Mouse (Mus musculus) thymus, adult 2 months (tissue): Measurements from ENCODE around the gene Ubash3a. TPM values are rescaled to one million over a fixed set of nuclear protein-coding genes. Genes with fewer than 3 reads are reported as not detected.

Source experiments
- DNase-seq: peaks from one replicate; pipeline ENCODE4 v3.0.0; 2021
- H3K27ac ChIP-seq: fragments of 200-500 bp; 2 replicates; pipeline ENCODE4 v1.5.1; 2012; ENCODE audit warnings: low read length, control low read depth; ENCODE audit not compliant: control insufficient read depth, insufficient read depth
- H3K27me3 ChIP-seq: fragments of 200-500 bp; 2 replicates; pipeline ENCODE4 v1.6.1; 2012; ENCODE audit warnings: mild to moderate bottlenecking, low read length, moderate library complexity, mixed read lengths; ENCODE audit not compliant: control insufficient read depth, insufficient read depth
- H3K36me3 ChIP-seq: fragments of 200-500 bp; 2 replicates; pipeline ENCODE4 v1.6.1; 2012; ENCODE audit warnings: mild to moderate bottlenecking, low read length, moderate library complexity; ENCODE audit not compliant: control insufficient read depth, insufficient read depth
- H3K4me1 ChIP-seq: fragments of 200-500 bp; replicated peaks from 2 replicates; pipeline ENCODE4 v1.6.1; 2012; ENCODE audit warnings: low read length; ENCODE audit not compliant: control insufficient read depth, insufficient read depth
- H3K4me3 ChIP-seq: fragments of 200-500 bp; 2 replicates; pipeline ENCODE4 v1.5.1; 2012; ENCODE audit warnings: mild to moderate bottlenecking, low read length, control low read depth, moderate library complexity; ENCODE audit not compliant: control insufficient read depth, insufficient read depth
- CTCF ChIP-seq: fragments of 200-500 bp; IDR thresholded peaks from 2 replicates; pipeline ENCODE4 v1.5.1; 2012; ENCODE audit warnings: mild to moderate bottlenecking, control low read depth, low read length, moderate library complexity, borderline replicate concordance; ENCODE audit not compliant: control insufficient read depth, poor library complexity, insufficient read depth; ENCODE audit errors: extremely low read depth
- POLR2A ChIP-seq: fragments of 200-500 bp; IDR thresholded peaks from 2 replicates; pipeline ENCODE4 v1.6.1; 2012; ENCODE audit warnings: mild to moderate bottlenecking, low read length, control low read depth, moderate library complexity; ENCODE audit not compliant: control insufficient read depth, poor library complexity, insufficient read depth; ENCODE audit errors: extremely low read depth
- WGBS: fragments of 180-500 bp; shearing (Covaris S2); methylation state at CpG from one replicate; pipeline ENCODE4 v1.1.7; 2018; 5-methylcytosine and 5-hydroxymethylcytosine counted together
- polyA plus RNA-seq: library from polyadenylated mRNA; depleted of rRNA; stranded (reverse); fragments of >200 nt; gene quantifications from 2 replicates; pipeline ENCODE4 v1.2.3, GENCODE M21; 2012

Gene Ubash3a
- polyA plus RNA-seq, 1 experiment, result 95.5 TPM

DNA sequence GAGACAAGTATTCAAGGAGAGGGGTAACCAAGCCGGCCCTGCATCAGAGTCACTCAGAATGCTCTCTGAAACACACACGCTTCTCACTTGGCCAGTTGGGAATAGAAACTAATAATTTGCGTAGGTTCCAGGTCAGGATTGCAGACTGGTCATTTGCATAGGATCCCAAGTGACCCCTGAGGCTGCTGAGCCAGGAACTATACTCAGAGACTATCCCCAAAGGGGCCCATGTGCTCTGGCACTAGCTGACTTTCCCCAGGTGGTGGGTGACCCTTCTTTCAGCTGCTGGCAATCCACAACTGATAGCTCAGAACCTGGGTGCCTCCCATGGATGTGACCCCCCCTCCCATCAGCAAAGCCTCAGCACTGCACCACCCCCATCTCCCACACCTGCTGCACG lies 51.5 kb downstream of the Ubash3a start:
- DNase-seq, result no peak
- WGBS, result 93% methylated on average over 4 of the region's 4 CpGs
- no peak for TF ChIP-seq POLR2A
- TF ChIP-seq CTCF, result no peak

DNA sequence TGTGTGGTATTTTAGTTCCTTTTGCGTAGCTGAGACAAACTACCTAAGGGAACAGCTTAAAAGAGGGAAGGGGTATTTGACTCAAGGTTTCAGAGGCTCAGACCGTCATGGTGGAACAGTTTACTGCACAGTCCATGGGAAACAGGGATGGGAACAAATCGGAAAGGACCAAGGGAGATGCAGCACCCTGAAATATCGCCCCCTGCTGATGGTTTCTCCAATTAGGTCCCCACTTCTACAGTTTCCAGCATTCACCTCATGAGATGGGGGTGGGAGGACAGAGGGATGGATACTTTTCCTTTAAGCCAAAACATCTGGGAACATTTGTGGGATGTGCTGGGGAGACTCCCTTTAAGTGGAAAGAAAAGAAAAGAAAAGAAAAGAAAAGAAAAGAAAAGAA lies 52.2 kb downstream of the Ubash3a start:
- no peak for TF ChIP-seq POLR2A
- no peak for TF ChIP-seq CTCF
- peak; percentile 58 for DNase-seq
- H3K4me3 ChIP-seq, result no peak overlapping the region
- WGBS, result 80% methylated on average over 4 of the region's 4 CpGs
- H3K4me1 ChIP-seq, result peaks cover 5% of the 10 kb centered on the region
- H3K36me3 ChIP-seq, result no peaks in the 10 kb centered on the region
- H3K27me3 ChIP-seq, result no peaks in the 10 kb centered on the region
- no peak overlapping the region for H3K27ac ChIP-seq

More for the DNA sequence above, 51.5 kb downstream of the Ubash3a start:
- Histone ChIP-seq H3K4me1 (peaks cover 6% of the 10 kb centered on the region), H3K36me3 (no peaks in the 10 kb centered on the region), H3K27me3 (no peaks in the 10 kb centered on the region), H3K4me3 (no peak overlapping the region), H3K27ac (no peak overlapping the region)

DNA sequence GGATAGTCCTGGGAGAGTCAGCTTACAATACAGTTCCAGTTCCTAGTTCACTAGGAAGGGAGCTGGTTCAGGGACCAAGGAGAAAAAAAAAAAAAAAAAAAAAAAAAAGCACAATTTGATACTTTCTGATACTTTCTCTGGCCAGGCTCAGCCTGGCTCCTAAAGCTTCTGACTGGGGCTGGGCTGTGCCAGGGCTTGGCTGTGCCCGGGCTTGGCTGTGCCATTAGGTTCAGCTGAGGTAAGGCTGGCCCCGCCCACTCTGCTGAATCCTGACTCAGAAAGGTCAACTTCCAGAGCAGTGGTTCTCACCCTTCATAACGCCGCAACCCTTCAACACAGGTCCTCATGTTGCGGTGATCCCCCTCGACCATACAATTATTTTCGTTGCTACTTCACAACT lies 52.8 kb downstream of the Ubash3a start:
- no peak overlapping the region for H3K4me3 ChIP-seq
- no peaks in the 10 kb centered on the region for H3K36me3 ChIP-seq
- 93% methylated on average over 7 of the region's 7 CpGs for whole genome bisulfite sequencing
- H3K27me3 ChIP-seq, result no peaks in the 10 kb centered on the region
- no peak for TF ChIP-seq CTCF
- no peak for TF ChIP-seq POLR2A
- peaks cover 8% of the 10 kb centered on the region for H3K4me1 ChIP-seq
- DNase-seq, result no peak
- no peak overlapping the region for H3K27ac ChIP-seq

DNA sequence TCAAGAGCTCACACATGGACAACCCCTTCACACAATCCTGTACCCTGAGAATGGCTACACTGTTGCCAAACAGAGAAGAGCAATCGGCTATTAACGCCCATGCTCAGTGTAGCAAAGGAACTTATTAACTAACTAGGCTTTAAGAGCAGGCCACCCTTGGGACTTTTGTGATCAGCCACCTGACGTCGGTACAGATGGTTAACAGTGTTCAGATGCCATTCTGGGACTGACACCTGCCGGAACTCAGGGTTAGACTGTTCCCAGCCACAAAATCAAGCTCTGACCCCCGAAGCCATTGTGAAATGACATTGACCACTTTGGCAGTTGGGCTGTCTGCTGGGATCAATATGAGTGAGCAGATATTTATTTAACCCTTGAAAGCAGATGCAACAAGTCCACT lies 53.7 kb downstream of the Ubash3a start:
- H3K27me3 ChIP-seq, result no peaks in the 10 kb centered on the region
- peaks cover 17% of the 10 kb centered on the region for H3K4me1 ChIP-seq
- 87% methylated on average over 6 of the region's 6 CpGs for WGBS
- no peak overlapping the region for H3K27ac ChIP-seq
- no peak for TF ChIP-seq POLR2A
- H3K36me3 ChIP-seq, result no peaks in the 10 kb centered on the region
- H3K4me3 ChIP-seq, result no peak overlapping the region
- DNase-seq, result no peak

DNA sequence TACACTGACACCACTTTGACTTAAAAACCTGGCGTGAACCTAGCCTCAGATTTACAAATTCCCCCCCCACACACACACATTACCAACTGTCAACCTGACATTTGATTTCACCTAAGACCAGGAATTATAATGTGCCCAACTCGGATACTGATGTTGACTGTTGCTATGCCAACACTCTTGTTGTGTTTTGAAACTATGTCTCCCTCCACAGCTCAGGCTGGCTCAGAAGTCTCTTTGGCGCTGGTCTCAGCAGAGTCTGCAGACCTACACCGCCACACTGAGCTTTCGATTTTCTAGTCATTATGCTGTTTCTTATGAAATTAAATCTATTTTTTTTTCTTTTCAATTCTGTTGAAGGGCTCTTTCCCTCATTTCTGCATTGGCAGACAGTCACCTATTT lies 55.0 kb downstream of the Ubash3a start:
- no peak overlapping the region for H3K4me3 ChIP-seq
- no peak overlapping the region for H3K27ac ChIP-seq
- H3K27me3 ChIP-seq, result no peaks in the 10 kb centered on the region
- peaks cover 22% of the 10 kb centered on the region for H3K4me1 ChIP-seq
- DNase-seq, result no peak
- TF ChIP-seq CTCF, result no peak
- no peak for TF ChIP-seq POLR2A
- 90% methylated on average over 5 of the region's 5 CpGs for WGBS
- H3K36me3 ChIP-seq, result no peaks in the 10 kb centered on the region

DNA sequence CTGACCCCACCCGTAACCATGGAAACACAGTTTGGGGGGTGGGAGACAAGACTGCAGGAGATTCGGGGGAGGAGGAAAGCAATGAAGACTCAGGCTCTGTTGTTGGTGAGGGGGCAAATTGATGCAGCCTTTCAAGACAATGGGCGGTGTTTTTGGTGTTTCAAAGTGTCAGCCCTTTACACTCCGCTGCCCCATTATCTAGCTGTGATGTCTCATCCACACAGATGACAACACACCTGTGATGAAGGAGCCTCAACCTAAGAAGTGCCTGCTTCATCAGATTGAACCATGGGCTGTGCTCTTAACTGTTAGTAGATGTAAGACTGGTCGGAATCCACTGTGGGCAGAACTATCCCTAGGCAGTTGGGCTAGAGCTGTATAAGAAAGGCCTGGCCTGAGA lies 56.1 kb downstream of the Ubash3a start:
- no peak for TF ChIP-seq POLR2A
- TF ChIP-seq CTCF, result no peak
- 96% methylated on average over 5 of the region's 5 CpGs for WGBS

DNA sequence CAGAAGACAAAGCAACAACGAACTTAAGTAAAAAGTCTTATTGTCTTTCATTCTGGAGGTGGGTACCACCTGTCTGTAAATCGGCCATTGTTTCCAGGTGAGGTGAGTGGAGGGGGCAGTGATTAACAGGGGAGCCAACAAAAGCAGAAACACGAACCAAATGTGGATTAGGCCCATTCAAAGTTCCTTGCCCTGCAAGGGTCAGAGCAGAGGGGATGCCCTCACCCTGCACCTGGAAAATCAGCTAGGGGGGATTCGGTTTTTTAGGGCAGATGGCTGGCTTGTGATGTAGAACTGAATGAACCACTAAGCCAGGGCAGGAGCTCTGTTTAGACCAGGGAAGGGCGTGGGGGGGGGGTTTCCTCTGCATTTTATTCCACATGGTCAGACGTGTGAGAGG lies 56.7 kb downstream of the Ubash3a start:
- WGBS, result 90% methylated on average over 6 of the region's 6 CpGs
- H3K4me3 ChIP-seq, result no peak overlapping the region
- H3K36me3 ChIP-seq, result no peaks in the 10 kb centered on the region
- TF ChIP-seq POLR2A (no peak), CTCF (no peak)
- no peak overlapping the region for H3K27ac ChIP-seq
- H3K27me3 ChIP-seq, result no peaks in the 10 kb centered on the region
- no peak for DNase-seq
- H3K4me1 ChIP-seq, result peaks cover 22% of the 10 kb centered on the region

More for the DNA sequence above, 56.1 kb downstream of the Ubash3a start:
- DNase-seq, result no peak
- Histone ChIP-seq H3K27me3 (no peaks in the 10 kb centered on the region), H3K27ac (no peak overlapping the region), H3K36me3 (no peaks in the 10 kb centered on the region), H3K4me1 (peaks cover 22% of the 10 kb centered on the region), H3K4me3 (no peak overlapping the region)
